Mouse (Mus musculus): Measurements from ENCODE around the gene Wdr24.

Wdr24 gene

DNA sequence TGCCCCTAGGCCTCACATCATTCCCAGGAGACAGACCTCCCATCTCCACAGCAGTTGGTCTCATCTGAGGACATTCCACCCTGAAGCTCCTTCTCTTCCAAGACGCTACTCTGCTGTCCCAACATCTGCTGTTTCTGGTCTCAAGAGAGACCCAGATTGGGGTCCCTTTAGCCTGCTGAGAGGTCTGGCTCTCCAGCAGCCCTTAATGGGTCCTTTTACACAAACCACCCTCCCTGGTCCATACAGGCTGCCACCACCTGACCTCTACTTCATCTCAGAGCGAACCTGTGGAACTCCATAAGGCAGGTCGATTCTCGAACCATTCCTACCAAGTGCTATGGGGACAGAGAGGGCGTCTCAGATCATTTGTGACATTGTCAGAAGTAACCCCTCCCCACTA is 15.4 kb upstream of the Wdr24 start:
- DNase-seq: no peak

GRCm38 (mm10) chr17:25808789-25809605 is 14.4 kb upstream of the Wdr24 start, which contains the start of gene Fbxl16:
Gene Fbxl16 (plus strand): TSS chr17:25809085.
- DNase-seq: peak; percentile 95

DNA sequence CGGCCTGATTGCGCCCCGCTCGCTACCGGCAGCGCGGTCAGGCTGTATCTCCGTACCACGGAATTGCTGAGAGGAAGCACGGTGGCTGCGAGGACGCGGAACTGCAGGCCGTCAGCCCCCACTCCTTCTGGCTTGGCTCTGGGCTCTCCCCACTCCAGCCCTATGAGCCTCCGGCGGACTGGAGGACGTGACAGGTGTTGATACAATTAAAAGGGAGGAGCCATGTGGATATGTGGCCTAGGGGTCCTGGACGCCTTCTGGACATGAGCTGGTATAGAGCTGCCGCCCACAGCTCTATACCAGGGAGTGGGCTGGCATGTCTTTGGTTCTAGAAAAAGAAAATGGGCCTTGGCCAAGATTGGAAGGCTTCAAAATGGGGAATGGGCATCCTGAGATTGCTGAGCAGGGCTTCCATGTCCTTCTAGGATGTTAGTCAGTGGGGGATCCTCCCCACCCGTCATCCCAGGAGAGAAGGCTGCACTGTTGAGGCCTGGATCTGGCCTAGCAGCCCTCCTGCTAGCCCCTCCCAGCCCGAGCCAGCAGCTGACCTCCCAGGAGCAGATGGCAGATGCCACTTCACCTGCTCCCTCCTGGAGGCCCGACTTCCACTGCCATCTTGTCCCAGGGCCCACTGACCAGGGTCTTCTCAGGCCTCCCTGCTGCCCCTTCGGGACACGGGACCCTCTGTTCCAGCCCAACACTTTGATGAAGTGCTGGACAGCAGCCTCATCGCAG is 13.7 kb upstream of the Wdr24 start:
- DNase-seq: no peak

- DNase-seq: no peak
Measured at GRCm38 (mm10) chr17:25810890-25811289, 12.5 kb upstream of the Wdr24 start.

DNA sequence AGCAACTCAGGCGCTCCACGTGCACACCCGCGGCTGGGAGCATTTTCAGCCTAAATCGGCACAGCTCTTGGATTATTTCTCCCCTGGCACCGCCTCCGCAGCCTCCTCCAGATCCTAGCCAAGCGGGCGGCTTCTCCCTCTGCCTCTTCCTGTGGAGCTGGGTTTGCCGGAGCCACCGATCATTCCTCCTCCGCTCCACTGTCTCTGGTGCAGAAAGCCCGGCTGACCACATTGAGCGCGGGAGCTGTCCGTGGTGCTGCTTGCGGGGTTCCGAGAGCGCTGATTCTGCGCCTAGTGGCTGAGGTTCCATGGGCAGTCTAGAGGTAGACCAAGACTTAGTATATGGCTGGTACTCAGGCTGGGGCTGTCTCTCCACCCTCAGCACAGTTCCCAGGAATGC is 10.0 kb upstream of the Wdr24 start:
- peak; percentile 93 for DNase-seq

DNA sequence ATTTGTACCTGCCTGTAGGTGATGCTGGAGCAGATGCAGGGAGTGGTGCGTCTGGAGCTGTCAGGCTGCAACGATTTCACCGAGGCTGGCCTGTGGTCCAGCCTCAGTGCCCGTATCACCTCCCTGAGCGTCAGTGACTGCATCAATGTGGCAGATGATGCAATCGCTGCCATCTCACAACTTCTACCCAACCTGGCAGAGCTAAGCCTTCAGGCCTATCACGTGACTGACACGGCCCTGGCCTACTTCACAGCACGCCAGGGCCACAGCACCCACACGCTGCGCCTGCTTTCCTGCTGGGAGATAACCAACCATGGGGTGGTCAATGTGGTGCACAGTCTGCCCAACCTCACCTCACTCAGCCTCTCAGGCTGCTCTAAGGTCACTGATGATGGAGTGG is 5.8 kb upstream of the Wdr24 start:
- DNase-seq: no peak

DNA sequence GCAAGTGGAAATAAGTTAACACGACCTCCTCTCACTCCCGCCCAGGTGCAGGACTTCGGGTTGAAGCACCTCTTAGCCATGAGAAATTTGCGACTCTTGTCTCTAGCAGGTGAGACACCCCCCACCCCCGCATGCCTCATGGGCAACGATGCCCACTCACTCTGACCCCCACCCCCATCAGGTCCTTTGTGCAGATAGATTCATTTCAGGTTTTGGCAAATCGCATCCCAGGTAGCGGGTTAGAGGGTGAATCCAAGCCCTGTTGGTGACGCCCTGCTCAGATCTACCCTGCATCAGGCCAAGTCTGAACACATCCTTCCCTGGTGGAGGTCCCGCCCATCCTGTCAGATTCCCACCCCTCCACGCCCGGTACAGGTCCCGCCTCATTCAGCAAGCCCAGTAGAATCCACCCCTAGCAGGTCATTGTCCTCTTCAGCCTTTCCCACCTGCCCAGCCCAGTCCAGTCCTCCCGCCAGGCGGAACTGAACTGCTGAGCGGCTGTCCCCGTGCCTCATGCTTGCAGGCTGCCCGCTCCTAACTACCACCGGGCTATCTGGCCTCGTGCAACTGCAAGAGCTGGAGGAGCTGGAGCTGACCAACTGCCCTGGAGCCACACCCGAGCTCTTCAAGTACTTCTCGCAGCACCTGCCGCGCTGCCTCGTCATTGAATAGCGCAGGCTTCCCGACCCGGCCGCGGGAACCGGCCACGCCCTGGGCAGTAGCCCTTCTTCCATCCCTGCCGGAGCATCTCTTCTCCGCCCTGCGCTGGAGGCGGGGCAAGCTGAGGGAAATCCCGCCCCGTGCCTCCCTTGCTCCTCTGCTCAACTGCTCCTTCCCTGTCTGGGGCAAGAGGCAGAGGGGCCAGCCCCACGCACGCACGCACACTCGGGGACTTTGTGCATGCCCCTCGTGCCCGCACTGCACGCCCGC is 4.3 kb upstream of the Wdr24 start:
- DNase-seq: no peak

DNA sequence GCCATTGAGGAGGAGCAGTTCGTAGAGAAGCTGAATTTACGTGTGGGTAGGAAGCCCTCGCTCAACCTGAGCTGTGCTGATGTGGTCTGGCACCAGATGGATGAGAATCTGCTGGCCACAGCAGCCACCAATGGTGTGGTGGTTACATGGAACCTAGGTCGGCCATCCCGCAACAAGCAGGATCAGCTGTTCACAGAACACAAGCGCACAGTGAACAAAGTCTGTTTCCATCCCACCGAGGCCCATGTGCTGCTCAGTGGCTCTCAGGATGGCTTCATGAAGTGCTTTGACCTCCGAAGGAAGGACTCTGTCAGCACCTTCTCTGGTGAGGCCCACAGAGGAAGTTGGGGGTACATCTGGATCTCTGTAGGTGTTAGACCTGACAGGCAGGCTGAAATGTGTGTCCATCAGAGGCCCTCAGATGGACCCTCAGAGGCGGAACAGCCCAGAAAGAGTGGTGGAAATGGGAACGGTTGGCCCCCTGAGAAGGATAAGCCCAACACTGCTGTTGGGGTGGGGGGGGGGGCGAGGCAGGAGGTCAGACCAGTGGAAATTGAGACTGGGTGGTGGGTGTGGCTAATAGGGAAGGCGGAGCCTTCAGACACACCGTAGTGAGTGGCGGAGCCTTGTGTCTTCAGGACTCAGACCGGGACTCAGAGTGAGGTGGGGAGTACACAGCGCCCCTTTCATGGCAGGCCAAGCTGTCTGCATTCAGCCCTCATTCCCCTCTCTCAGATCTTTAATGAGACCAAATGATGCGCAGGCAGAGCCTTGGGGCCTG is 1.1 kb downstream of the Wdr24 start:
- DNase-seq: no peak

DNA sequence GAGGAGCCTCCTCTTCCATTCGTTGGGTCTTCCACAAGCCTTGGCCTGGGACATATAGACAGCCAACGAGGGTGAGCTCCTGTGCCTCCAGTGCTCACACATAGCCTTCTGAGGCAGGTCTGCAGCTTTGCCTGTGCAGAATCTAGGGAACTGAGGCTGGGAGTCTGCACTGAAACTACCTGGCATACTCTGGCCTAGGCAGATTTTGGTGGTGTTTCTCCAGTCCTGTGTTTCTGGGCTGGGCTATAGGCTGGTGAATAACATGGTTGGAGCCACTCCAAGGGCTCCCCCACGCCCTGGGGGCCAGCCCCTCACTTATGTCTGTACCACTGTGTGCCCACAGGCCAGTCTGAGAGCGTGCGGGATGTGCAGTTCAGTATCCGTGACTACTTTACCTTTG is 1.9 kb downstream of the Wdr24 start:
- no peak for DNase-seq

DNA sequence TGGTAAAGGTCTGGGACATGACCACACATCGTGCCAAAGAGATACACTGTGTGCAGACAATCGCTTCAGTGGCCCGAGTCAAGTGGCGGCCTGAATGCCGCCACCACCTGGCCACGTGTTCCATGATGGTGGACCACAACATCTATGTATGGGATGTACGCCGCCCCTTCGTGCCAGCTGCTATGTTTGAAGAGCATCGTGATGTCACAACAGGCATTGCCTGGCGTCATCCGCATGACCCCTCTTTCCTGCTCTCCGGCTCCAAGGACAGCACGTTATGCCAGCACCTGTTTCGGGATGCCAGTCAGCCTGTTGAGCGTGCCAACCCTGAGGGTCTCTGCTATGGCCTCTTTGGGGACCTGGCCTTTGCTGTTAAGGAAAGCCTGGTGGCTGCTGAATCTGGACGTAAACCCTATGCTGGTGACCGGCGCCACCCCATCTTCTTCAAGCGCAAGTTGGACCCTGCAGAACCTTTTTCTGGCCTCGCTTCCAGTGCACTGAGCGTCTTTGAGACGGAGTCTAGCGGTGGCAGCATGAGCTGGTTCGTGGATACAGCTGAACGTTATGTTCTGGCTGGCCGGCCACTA is 2.6 kb downstream of the Wdr24 start:
- DNase-seq: no peak

DNA sequence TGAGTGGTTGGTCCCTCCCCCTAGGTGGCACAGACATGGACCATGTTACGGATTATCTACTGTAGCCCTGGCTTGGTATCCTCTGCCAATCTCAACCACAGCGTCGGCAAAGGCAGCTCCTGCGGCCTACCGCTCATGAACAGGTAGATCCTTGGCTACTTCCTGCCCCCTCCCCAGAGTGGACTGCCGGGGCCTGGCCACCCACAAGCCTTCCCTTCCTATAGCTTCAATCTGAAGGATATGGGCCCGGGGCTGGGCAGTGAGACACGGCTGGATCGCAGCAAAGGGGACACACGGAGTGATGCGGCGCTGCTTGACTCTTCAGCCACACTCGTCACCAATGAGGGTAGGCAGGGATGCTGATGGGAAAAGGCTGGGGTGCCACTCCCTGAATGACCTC is 3.6 kb downstream of the Wdr24 start:
- DNase-seq: no peak

DNA sequence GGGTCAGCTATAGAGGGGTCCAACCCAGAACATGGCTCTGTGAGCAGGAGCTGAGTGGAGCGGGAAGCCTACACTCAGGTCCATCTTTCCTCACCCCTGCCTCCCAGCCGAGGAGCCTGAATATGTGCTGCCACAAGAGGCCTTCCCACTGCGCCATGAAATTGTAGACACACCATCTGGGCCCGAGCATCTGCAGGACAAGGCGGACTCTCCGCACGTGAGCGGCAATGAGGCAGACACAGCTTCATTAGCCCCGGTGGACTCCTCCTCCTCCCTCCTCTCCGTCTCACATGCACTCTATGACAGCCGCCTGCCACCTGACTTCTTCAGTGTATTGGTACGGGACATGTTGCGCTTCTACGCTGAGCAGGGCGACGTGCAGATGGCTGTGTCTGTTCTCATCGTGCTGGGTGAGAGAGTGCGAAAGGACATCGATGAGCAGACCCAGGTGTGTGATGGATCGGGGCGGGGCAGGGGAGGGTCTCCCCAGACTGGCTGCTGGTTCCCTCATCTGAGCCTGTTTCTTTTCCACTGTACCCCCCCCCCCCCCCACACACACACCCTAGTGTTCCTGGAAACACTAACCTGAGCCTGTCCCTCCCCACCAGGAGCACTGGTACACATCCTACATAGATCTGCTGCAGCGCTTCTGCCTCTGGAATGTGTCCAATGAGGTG is 4.3 kb downstream of the Wdr24 start:
- no peak for DNase-seq

DNA sequence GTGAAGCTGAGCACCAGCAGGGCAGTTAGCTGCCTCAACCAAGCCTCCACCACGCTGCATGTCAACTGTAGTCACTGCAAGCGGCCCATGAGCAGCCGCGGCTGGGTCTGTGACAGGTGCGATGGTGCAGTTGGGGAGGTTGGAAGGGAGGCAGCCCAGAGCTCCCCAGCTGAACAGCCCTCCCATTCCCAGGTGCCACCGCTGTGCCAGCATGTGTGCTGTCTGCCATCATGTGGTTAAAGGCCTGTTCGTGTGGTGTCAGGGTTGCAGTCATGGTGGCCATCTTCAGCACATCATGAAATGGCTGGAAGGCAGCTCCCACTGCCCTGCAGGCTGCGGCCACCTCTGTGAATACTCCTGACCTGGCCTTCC is 4.8 kb downstream of the Wdr24 start:
- DNase-seq: no peak

DNA sequence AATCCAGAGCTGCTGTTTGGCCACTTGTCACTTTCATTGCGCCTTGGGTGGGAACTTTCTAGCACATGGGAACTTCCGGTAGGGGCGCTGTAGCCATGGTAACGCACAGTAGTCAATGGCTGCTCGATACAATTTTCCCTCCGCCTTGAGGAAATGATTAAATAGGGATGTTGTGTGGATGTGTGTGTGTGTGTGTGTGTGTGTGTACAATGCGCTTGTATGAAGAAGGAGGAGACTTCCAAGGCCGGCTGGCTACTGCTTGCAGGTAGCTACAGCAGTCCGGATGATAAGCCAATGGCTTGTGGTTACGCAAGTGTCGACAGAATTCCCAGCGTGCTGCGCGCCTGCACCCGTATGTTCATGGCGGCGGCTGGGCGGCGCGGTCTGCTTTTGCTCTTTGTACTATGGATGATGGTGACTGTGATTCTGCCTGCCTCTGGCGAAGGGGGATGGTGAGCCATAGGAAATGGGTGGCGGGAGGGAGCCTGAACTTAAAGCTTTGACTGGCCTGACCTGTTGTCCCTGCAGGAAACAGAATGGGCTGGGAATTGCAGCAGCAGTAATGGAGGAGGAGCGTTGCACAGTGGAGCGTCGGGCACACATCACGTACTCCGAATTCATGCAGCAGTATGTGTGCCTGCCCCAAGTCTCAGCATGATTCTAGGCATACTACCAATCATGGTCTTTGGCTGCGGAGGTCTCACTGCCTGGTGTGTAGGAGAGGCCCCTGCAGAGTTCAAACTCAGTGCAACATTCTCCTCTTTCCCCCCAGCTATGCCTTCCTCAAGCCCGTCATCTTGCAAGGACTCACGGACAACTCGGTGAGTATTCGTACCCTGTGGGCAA is 5.5 kb downstream of the Wdr24 start, which contains the start of gene Jmjd8:
TSS of gene Jmjd8 (plus strand) at position 156 of the 846 bp plus-strand sequence.
- peak; percentile 87 for DNase-seq

GRCm38 (mm10) chr17:25829558-25830017 is 6.2 kb downstream of the Wdr24 start:
- DNase-seq: no peak

GRCm38 (mm10) chr17:25830200-25830753 is 6.8 kb downstream of the Wdr24 start:
- no peak for DNase-seq

DNA sequence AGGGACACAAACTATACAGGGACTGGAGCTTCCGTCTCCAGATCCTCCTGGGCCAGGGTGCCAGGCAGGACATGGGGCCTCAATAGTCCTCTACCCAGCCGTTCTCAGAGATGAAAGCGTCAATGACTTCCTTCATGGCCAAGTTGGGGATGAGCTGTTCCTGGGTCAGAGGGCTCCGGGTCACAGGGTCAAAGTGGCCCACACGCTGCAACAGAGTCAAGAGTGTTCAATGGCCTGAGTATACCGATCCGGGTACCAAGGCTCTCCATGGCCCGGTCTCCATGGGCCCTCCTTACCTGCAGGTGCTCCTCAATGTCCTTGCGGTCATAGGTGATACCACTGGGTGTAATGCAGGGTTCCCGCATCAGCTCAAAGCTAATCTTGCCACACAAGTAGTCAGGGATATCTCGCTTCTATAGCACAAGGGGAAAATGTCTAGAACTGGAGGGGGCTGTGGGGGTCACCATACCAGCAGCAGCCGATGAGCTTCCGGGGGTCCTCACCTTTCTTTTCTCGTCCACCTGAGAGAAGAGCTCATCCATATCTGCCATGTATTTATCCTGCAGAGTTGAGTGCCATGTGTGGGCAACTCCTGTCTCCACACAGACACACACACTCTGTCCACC is 7.5 kb downstream of the Wdr24 start:
- no peak for DNase-seq

GRCm38 (mm10) chr17:25831451-25832281 is 8.2 kb downstream of the Wdr24 start:
- no peak for DNase-seq
